Mouse (Mus musculus): ENCODE results near the gene Wfikkn1.

DNA sequence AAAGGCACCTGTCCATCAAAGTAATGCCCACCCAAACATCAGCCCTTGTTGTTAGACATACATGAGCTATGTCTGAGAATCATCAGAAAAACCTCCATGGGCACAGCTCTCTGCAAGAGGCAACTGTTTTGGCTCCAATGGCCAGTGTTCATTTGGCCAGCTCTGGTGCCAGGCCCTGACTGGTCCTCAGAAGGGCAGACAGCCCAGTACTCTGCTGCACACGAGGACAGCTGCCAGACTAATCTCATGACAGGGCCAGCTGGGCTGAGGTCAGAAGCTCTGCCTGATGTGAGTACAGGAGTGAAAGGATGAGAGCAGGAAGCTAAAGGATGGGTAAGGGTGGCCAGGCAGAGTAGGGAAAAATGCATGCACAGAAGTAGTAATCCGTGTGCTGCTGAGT lies 44.7 kb upstream of the Wfikkn1 start:
- TF ChIP-seq CTCF (IDR thresholded peaks at IDR 0.05; ENCODE audit: low read depth): no peak
- TF ChIP-seq EP300 (IDR thresholded peaks at IDR 0.05; ENCODE audit: low read depth): no peak
